Mouse (Mus musculus) midbrain, embryonic 11.5 days (tissue): ENCODE results near the gene Emc10. TPM values are rescaled to one million over a fixed set of nuclear protein-coding genes. Genes with fewer than 3 reads are reported as not detected.

Experiments
- ATAC-seq: fragments of 200-750 bp; cut with Nextera tagmentation; 2 replicates; pipeline ENCODE4 v1.8.0; 2017; ENCODE audit warnings: moderate TSS enrichment, moderate library complexity; ENCODE audit not compliant: low FRiP score
- DNase-seq: peaks from one replicate; pipeline ENCODE4 v3.0.0; 2015; ENCODE audit warnings: low spot score; ENCODE audit errors: missing footprints
- H3K27ac ChIP-seq: fragments of 300-500 bp; sonication (generic); 2 replicates; pipeline ENCODE4 v1.5.1; 2014; ENCODE audit warnings: low read depth, low read length
- H3K27me3 ChIP-seq: fragments of 300-500 bp; sonication (generic); 2 replicates; pipeline ENCODE4 v1.6.1; 2014; ENCODE audit warnings: mild to moderate bottlenecking, low read length, moderate library complexity, mixed read lengths; ENCODE audit not compliant: control insufficient read depth, insufficient read depth
- H3K36me3 ChIP-seq: fragments of 300-500 bp; sonication (generic); 2 replicates; pipeline ENCODE4 v1.6.1; 2014; ENCODE audit warnings: mild to moderate bottlenecking, low read length, moderate library complexity, mixed read lengths; ENCODE audit not compliant: control insufficient read depth, insufficient read depth
- H3K4me1 ChIP-seq: fragments of 300-500 bp; sonication (generic); 2 replicates; pipeline ENCODE4 v1.6.1; 2014; ENCODE audit warnings: low read length; ENCODE audit not compliant: control insufficient read depth, insufficient read depth
- H3K4me2 ChIP-seq: fragments of 300-500 bp; sonication (generic); 2 replicates; pipeline ENCODE4 v1.6.1; 2014; ENCODE audit warnings: mild to moderate bottlenecking, moderate library complexity
- H3K4me3 ChIP-seq: fragments of 300-500 bp; sonication (generic); 2 replicates; pipeline ENCODE4 v1.5.1; 2014; ENCODE audit warnings: low read depth, low read length
- H3K9ac ChIP-seq: fragments of 300-500 bp; sonication (generic); 2 replicates; pipeline ENCODE4 v1.6.1; 2014; ENCODE audit warnings: low read length
- H3K9me3 ChIP-seq: fragments of 300-500 bp; sonication (generic); 2 replicates; pipeline ENCODE4 v1.6.1; 2016; ENCODE audit warnings: low read length; ENCODE audit not compliant: control insufficient read depth
- WGBS: fragments of 180-500 bp; shearing (Covaris S2); extraction: QIAGEN DNeasy Blood & Tissue Kit; methylation state at CpG from one replicate; pipeline ENCODE4 v1.1.7; 2014; 5-methylcytosine and 5-hydroxymethylcytosine counted together
- polyA plus RNA-seq: library from polyadenylated mRNA; unstranded; fragments of >200 nt; fragmentation: Nextera tagmentation; extraction: Ambion mirVana; gene quantifications from 2 replicates; pipeline ENCODE4 v1.2.1, GENCODE M21; 2014

Gene Emc10
- polyA plus RNA-seq, 1 experiment from 2014 or later = 99.3 TPM

DNA sequence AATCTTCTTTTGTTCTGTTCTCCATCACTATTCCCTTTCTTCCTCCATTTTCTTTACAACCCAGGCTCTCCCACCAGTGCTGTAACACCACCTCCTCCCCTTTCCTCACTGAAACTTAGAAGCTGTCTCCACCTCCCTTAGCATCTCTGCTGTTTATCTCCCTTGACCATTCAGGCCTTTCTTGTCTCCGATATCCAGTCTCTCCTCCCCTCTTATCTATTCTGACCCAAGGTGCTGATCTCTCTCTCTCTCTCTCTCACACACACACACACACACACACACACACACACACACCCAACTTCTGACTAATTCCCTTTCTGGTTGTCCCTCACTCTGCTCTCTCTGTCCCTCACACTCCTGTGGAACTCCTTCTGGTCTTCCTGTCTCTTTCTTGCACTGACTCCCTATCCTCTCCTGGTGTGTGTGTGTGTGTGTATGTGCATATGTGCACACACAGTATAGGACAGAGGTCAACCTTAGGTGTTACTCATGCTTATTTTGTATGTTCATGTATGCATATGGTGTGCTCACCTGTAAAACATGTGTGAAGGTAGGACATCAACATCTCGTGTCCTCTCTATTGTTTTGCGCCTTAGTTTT, 13.4 kb downstream of the Emc10 start:
- 83% methylated on average over 3 of the region's 3 CpGs for WGBS
- ATAC-seq = no peak
- Histone ChIP-seq H3K27ac (no peak overlapping the region), H3K4me2 (no peak overlapping the region), H3K4me1 (no peaks in the 10 kb centered on the region), H3K9ac (no peak overlapping the region; the same call in 1 of the 2 replicates), H3K36me3 (no peaks in the 10 kb centered on the region), H3K9me3 (no peaks in the 10 kb centered on the region), H3K4me3 (no peak overlapping the region), H3K27me3 (peaks cover 4% of the 10 kb centered on the region; the same call in 1 of the 2 replicates)
- DNase-seq = peak; percentile 54

DNA sequence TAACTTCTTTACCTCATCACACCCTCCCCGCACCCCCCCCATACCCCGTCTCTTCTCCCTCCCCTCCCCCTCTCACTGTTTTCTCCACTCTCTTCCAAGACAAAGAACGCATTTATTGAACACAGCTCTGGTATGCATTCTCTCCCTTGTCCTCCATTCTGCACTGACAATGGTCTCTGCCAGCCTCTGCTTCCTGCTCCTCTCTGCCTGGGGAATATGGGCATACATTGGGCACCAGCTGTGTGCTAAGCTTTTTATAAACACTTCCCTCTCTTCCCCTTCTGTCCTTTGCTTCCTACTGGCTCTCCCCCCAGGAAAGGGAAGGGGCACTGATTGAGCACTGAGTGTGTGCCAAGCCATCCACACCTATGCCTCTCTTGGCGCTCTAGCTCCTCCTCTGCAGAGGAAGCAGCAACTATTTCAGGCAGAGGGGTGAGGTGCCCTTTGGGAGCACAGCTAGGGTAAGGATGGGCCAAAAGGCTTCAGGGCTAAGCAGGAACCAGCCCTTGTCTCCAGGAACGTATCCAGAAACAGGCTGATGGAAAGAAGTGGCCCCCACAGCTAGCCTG, 21.2 kb downstream of the Emc10 start:
- DNase-seq = peak; percentile 69
- H3K4me2 ChIP-seq = no peak overlapping the region
- no peaks in the 10 kb centered on the region for H3K36me3 ChIP-seq
- no peaks in the 10 kb centered on the region for H3K9me3 ChIP-seq
- H3K4me3 ChIP-seq = no peak overlapping the region
- no peaks in the 10 kb centered on the region; the same call in 1 of the 2 replicates for H3K27me3 ChIP-seq
- no peak for ATAC-seq
- peaks cover 9% of the 10 kb centered on the region for H3K4me1 ChIP-seq
- 39% methylated on average over 5 of the region's 5 CpGs for WGBS
- peak overlapping the region; percentile 5; the same call in 1 of the 2 replicates for H3K27ac ChIP-seq
- H3K9ac ChIP-seq = no peak overlapping the region

- peak; percentile 86 for DNase-seq
- Histone ChIP-seq H3K27me3 (no peaks in the 10 kb centered on the region; the same call in 1 of the 2 replicates), H3K4me3 (no peak overlapping the region)
These were observed 21.9 kb downstream of the Emc10 start for GRCm38 (mm10) chr7:44474419-44474818.

GRCm38 (mm10) chr7:44472961-44473646, 23.2 kb downstream of the Emc10 start:
- no peaks in the 10 kb centered on the region; the same call in 1 of the 2 replicates for H3K27me3 ChIP-seq
- H3K36me3 ChIP-seq = no peaks in the 10 kb centered on the region
- ATAC-seq (no peak), DNase-seq (peak; percentile 77)
- WGBS = 63% methylated on average over 9 of the region's 9 CpGs
- no peak overlapping the region for H3K4me2 ChIP-seq
- H3K4me3 ChIP-seq = no peak overlapping the region
- no peak overlapping the region for H3K27ac ChIP-seq
- H3K9ac ChIP-seq = no peak overlapping the region
- peaks cover 19% of the 10 kb centered on the region for H3K4me1 ChIP-seq
- H3K9me3 ChIP-seq = no peaks in the 10 kb centered on the region

More at GRCm38 (mm10) chr7:44474419-44474818, 21.9 kb downstream of the Emc10 start:
- H3K9ac ChIP-seq = peak overlapping the region; percentile 44
- no peak overlapping the region for H3K4me2 ChIP-seq
- 34% methylated on average over 4 of the region's 4 CpGs for WGBS
- peak overlapping the region; percentile 5; the same call in 1 of the 2 replicates for H3K27ac ChIP-seq
- H3K4me1 ChIP-seq = peaks cover 9% of the 10 kb centered on the region
- peak; percentile 77 for ATAC-seq
- no peaks in the 10 kb centered on the region for H3K9me3 ChIP-seq
- H3K36me3 ChIP-seq = no peaks in the 10 kb centered on the region

GRCm38 (mm10) chr7:44472558-44472885, 23.8 kb downstream of the Emc10 start:
- no peaks in the 10 kb centered on the region for H3K27me3 ChIP-seq
- H3K36me3 ChIP-seq = no peaks in the 10 kb centered on the region
- H3K4me1 ChIP-seq = peaks cover 19% of the 10 kb centered on the region
- no peak overlapping the region for H3K4me2 ChIP-seq
- H3K9me3 ChIP-seq = no peaks in the 10 kb centered on the region
- WGBS = 20% methylated on average over 1 of the region's 1 CpGs
- H3K27ac ChIP-seq = no peak overlapping the region
- no peak overlapping the region for H3K4me3 ChIP-seq
- DNase-seq = peak; percentile 81
- H3K9ac ChIP-seq = no peak overlapping the region
- ATAC-seq = no peak

DNA sequence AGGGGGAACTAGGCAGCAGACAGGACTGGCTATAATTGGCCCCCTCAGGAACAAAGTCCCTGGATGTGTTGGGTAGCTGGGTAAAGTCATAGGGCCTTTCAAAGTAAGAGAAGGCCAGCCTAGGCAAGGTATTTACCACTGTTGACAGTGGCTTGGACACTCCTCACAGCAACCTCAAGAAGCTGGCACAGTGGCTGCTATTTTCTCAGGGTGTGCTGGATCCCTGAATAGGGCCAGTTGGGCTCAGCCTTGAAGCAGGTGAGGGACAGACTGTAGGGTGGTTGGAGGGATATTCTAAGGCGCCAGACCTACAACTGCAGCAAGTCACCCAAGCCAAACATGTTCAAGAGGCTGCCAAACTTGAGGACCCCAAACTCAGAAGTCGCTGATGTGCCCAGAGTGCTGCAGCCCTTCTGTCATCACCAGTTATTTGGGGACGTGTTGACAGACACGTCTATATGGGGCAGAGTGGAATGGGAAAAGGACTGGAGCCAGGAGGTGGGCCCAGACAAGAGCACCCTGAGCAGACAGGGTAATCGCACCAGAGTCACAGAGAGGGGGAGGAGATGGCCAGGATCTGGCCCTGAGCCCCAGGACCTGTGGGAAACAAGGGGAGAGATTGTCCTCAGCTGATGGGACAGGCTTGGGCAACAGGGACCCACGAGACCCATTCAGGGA, 24.3 kb downstream of the Emc10 start:
- no peak overlapping the region for H3K9ac ChIP-seq
- ATAC-seq (no peak), DNase-seq (no peak)
- H3K27ac ChIP-seq = no peak overlapping the region
- no peaks in the 10 kb centered on the region for H3K27me3 ChIP-seq
- H3K4me1 ChIP-seq = peaks cover 19% of the 10 kb centered on the region
- H3K9me3 ChIP-seq = no peaks in the 10 kb centered on the region
- no peak overlapping the region for H3K4me3 ChIP-seq
- no peaks in the 10 kb centered on the region for H3K36me3 ChIP-seq
- no peak overlapping the region for H3K4me2 ChIP-seq
- WGBS = 45% methylated on average over 6 of the region's 6 CpGs

GRCm38 (mm10) chr7:44470696-44471612, 25.4 kb downstream of the Emc10 start:
- H3K27ac ChIP-seq = no peak overlapping the region
- H3K27me3 ChIP-seq = no peaks in the 10 kb centered on the region
- DNase-seq (peak; percentile 62), ATAC-seq (no peak)
- H3K9ac ChIP-seq = no peak overlapping the region
- H3K4me3 ChIP-seq = no peak overlapping the region
- no peak overlapping the region for H3K4me2 ChIP-seq
- H3K4me1 ChIP-seq = peaks cover 21% of the 10 kb centered on the region
- H3K36me3 ChIP-seq = no peaks in the 10 kb centered on the region
- WGBS = 84% methylated on average over 16 of the region's 16 CpGs
- H3K9me3 ChIP-seq = no peaks in the 10 kb centered on the region
